Mouse (Mus musculus) heart, postnatal 10 days (tissue): ENCODE measurements around the gene Dnaaf1. TPM values are rescaled to one million over a fixed set of nuclear protein-coding genes. Genes with fewer than 3 reads are reported as not detected.

ENCODE experiments used
- DNase-seq, 2 experiments: peaks; one replicate each; pipeline ENCODE4 v3.0.0; 2021
- intact Hi-C: fragments of 180-260 bp; cut with DNase I; formaldehyde crosslinking; loops from one replicate; pipeline ENCODE4 v1.15.1; 2025
- total RNA-seq, 2 experiments: library from RNA; stranded (reverse); gene quantifications; 2 replicates each; pipeline ENCODE4 v1.2.3; 2021

Dnaaf1 gene
- total RNA-seq, 2 experiments from 2014 or later, result not detected

DNA sequence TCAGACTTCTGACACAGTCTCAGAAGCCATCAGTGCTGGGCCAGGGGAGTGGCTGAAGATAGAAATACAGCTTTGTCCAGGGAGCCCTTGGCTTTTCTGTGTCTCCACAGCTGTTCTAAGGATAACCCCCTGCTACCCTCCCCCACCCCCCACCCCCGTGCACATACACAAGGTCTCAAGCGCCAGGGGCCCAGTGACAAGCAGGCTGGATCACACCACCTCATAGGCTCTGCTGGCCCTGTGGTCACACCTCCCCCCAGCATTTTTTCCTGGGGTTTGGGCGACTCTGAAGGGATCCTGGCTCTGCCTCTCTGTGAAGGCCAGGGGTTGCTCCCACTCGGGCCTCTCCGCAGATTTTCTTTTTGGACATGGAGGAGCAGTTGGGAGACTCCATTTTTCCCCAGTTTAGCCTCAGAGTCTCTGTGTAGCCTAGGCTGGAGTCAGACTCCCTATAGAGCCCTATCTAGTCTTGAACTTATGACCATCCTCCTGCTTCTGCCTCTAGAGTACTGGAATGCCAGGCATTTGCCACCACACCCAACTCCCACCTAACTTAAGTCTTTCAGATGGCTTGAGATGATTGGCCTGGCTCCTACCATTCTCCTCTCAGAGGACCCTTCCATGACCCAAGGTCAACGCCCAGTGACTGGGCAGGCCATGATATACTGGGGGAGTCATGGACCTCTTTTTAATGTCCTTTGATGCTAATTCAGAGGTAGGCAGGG lies 45.2 kb downstream of the Dnaaf1 start:
- DNase-seq, result no peak
- intact Hi-C loops, result no loop called here

DNA sequence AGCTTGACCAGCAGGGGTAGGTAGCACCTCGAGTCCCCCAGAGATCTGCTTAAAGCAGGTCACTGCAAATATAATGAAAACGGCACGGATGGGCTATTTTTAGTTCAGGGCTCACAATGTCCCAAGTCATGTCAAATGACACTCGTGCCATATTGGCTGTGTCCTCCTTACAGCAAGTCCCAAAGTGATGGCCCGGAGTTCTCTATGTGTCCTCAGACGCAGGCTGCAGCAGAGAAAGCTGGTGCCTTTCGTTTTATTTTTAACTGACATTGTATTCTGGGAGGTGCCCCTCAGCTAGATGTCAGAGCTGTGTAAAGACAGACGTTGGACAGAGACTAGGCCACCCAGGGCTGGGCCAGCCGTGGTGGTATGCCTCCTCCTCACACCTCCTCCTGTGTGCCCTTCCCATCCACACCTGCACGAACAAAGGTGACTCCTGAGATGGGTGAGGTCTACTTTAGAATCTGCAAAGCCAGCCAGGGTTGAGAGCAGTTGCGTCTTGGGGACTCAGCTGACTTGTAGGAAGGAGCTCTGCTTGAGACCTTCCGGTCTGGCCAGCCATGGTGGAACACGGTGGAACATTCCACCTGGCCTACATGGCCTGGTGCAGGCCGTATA lies 45.9 kb downstream of the Dnaaf1 start:
- intact Hi-C loops, result no loop called here
- DNase-seq, result peak in 1 of 2 experiments; percentile 10

DNA sequence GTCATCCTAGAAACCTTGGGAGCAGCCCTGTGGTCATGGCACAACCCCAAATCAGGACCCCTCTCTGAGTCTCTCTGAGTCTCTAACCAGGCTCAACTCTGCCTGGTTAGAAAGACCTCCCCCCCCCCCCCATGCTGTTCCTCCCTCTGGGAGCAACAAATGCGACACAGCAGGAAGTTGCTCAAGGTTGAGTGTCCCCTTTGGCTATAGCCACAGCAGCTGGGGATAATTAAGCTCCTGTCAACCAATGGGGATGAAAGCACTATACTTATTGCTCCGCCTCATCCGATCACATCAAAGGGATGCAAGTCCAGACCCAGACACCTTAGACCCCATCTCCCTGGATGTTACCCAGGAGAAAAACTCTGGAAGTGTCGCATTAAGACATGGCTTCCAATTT lies 47.5 kb downstream of the Dnaaf1 start:
- DNase-seq, result no peak
- intact Hi-C loops, result no loop called here

DNA sequence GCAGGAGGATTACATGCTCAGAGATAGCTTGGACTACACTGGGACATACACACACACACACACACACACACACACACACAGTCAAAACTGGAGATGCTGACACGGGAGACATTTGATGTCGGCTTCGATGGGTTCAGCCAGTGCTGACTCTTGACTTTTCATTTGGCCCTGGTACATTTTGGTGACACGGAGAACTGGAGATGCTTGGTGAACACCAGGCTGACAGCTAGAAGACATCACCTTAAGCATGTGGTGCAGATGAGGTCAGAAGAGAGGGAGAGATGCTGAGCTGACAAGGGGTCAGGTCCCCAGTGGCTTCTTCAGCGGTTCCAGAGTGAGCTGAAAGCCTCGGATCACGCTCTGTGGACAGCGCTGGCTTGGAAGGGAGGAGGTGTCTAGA lies 48.0 kb downstream of the Dnaaf1 start:
- intact Hi-C loops, result no loop called here
- no peak for DNase-seq

DNA sequence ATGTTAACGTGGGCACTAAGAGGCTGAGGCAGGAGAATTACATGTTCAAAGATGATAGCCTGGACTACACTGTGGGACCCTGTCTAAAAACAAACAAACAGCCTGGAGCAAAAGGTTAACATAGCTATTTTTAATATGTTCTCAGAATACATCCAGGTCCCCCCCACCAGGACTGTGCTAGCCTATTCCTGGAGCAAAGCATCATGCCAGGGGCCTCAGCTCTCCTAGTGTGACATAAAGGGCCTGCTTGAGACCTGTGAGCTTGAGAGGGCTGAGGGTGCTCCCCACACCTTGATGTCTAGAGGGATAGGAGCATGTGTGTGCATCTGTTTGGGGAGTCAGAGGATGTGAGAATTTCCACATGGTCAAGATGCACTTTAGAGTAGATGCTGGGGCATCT lies 48.7 kb downstream of the Dnaaf1 start:
- no peak for DNase-seq
- intact Hi-C loops, result no loop called here

DNA sequence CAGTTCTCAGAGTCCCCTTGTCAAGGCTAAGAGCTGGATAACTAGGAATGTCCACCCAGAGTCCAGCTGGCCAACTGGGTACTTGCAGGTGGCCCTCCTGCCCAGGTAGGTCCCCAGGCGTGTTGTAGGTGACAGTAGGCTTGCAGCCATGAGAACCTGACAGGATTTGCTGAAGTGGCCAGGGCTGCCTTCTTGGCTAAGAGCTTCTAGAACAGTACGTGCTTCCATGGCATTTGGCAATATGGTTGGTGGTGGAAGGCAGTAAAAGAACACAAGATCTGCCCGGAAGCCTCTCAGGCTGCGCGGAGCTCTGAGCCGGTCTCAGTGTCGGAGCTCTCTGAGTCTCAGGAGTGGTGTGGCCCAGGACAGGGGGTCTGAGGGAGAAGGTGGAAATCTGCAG lies 49.9 kb downstream of the Dnaaf1 start:
- no peak for DNase-seq
- intact Hi-C loops, result no loop called here

DNA sequence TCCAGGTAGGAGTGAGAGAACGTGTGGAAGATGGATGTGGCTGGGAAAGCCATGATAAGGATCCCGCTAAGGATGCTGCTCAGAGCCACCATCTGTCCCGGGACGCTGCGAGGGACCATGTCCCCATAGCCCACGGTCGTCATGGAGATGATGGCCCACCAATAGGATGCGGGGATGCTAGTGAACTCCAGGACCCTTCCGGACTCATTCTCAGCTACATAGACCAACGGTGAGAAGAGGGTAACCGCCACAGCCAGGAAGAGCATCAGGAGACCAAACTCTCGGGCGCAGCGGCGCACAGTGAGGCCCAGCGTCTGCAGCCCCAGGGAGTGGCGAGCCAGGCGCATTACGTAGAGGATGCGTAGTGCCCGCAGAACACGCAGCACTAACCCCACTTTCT lies 50.8 kb downstream of the Dnaaf1 start:
- no peak for DNase-seq
- intact Hi-C loops, result no loop called here

DNA sequence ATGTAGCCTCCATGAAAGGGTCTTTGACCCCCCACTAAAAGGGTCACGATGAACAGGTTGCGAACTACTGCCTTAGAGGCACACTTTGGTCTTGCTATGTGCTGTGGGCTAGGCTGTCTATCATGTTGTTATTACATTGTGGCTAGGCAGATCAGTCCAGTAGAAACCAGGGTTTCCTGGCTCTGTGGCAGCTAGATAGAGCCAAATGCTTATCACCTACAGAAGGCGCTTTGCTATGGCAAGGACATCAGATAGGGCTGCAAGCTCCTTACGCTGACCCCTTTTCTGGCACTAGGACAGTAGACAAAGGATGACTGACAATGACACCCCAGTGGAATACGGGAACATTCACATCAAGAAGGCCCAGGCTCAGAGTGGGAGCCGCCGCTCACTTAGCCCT lies 52.2 kb downstream of the Dnaaf1 start:
- intact Hi-C loops, result no loop called here
- DNase-seq, result no peak

DNA sequence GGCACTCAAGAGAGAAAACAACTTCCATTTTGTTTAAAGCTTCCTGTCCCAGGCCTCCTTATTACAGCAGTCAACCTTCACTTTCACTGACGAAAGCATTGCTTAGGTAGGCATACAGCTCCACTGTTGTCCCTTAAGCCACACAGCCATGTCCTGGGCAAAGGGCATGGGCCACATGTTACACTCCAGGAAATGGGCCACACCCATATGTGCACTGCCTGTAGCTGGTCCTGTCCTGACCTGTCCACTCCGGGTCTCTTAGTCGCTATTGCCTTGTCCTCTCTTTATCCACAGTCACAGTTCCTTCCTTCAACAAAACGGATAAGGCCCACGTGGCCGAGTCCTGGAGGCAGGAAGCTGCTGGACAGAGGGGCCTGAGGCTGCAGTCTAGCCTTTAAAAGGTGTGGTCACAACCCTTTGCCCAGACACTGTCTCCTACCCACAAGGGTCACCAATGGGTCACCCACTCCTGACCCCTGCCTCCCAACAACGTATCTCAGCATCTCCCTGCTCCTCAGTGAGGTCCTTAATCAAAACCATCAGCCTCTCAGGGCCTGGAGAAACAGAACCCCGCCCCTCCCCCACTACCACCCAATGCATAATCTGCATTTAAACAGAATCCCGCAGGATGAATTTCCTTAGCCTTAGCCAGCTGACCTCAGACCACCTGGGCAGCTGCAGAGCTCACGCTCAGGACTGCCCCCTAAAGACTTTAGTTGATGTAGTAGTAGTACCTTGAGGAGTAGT lies 52.8 kb downstream of the Dnaaf1 start:
- DNase-seq, result no peak
- intact Hi-C loops, result no loop called here

DNA sequence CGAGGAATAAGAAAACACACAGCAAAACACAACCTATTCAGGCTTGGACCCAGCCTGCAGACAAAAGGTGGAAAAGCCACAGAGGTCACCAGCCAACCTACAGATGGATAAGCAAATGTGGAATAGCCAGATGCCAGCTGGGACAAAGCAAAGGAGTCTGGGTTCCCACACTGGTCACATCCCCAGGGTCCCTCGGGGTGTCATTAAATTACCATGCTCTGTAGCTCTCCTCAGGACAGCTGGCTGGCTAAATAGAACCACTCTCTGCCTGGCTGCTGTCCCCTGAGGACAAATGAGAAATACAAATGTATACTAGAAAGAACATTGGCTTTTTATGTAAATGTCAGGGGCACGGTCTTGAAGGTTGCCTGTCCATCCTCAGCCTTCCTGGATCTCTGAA lies 55.8 kb downstream of the Dnaaf1 start:
- intact Hi-C loops, result no loop called here
- DNase-seq, result no peak

DNA sequence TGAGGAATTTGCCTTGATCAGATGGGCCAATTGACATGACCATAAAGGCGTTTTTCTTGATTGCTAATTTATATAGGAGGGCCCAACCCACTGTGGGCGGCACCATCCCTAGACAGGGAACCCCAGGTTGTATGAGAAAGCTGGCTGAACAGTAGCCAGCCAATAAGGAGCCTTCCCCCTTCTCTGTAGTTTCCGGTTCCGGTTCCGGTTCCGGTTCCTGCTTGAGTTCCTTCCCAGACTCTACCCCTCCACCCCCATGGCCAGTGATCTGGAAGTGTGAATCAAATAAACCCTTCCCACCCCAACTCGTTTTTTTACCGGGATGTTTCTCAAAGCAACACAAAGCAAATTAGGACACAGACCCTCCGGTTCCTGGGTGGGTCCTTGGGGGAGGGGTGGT lies 57.2 kb downstream of the Dnaaf1 start:
- intact Hi-C loops, result no loop called here
- DNase-seq, result no peak

DNA sequence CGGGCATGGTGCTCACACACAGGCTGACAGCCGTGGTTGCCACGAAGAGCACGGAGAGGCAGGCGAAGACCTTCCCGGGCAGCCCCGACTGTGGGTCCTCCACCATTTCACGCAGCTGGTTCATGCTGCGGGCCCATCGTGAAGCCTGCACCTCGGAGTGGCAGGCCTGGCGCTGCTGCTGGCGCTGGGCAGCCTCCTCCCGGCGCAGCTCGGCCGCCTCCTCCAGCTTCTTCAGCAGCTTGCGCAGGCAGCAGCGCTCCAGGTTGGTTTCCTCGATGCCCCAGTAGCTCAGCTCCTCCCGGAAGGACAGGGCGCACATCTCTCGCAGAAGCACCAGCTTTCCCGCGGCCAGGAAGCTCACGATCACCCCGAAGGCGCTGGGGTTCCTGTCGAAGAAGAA lies 57.9 kb downstream of the Dnaaf1 start:
- no peak for DNase-seq
- intact Hi-C loops, result no loop called here

DNA sequence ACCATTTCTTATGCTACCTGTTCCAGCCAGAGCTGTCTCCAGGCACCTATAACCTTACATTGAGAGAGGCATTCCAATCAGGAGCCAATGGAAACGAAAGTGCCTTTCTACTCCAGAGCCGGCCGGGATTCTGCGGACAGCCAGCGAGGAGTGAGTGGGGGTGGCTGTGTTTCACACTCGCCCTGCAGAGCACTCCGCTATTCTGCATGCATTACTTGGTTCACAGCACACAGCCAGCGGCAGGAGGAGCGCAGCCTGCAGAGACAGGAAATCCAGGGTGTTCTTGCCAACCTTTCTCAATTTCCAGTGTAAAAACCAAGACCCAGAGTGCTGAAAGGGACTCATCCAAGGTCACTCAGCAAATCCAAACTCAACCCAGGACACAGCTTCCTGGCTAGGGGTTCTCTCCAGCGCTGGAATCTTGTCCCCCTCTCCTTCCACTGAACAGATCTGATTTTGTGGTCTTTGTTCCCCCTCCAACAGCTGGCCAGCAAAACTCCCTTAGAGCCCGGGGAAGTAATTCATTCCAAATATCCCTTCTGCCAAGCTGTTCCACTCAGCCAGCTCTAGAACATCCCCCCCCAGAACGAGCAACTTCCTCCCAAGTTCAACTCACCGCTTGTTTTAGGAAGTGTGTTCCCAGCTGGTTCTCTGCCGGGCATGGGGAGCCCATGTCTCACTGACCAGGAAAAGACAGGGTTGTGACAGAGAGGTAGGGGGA lies 59.7 kb downstream of the Dnaaf1 start:
- intact Hi-C loops, result no loop called here
- DNase-seq, result peak in 1 of 2 experiments; percentile 26

DNA sequence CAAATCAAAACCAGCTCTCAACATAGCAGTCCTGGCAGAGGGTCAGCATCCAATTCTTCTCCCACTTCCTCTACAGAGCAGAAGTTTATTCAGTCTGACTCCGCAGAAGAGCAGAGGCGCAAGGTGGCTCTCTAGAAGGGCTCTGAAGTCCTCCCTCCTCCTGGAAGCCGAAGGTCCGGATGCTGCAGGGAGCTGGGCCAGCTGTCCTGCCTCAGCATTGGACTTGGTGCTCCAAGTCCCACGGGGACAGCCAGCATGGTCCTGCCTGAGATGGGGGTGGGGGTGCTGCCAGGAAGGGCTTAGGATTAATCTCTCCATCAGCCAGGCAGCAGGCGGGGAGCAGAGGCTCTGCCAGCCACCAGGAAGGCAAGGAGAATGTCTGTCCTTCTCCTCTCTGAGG lies 60.3 kb downstream of the Dnaaf1 start, which contains the start of gene Kcng4:
Gene Kcng4 (minus strand): TSS at position 303 of the 400 bp plus-strand sequence.
- intact Hi-C loops, result no loop called here
- DNase-seq, result peak; percentile 40 to 48

DNA sequence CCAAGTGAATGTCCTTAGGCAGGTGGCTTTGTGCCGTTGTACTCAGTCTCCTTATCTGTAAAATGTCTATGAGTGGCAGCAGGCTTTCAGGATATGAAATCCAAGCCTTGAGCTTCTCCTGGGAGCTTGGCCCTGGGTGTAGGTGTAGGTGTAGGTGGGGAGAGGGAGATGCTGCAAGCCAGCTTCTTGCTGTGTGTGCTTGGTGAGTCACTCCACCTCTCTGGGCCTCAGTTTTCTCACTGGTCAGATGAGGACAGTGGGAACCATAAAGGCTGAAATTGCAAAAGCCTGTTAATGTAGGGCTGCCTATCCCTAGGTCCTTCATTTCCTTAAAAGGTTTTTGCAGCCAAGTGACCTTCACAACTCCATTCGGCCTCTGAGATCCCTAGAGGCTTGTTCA lies 60.9 kb downstream of the Dnaaf1 start:
- intact Hi-C loops, result no loop called here
- DNase-seq, result no peak

DNA sequence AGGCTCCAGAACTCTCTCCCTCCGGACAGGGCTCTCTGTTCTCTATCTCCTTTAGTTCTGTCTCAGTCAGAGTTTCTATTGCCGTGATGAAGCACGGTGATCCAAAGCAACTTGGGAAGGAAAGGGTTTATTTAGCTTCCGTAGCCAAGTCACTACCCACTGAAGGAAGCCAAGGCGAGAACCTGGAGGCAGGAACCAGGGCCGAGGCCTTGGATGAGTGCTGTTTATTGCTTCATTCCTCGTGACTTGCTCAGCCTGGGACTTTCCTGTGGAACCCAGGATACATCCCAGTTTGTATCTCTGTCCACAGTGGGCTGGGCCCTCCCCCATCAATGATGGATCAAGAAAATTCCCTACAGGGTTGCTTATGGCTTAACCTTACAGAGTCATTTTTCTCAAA lies 61.7 kb downstream of the Dnaaf1 start:
- no peak for DNase-seq
- intact Hi-C loops, result no loop called here

DNA sequence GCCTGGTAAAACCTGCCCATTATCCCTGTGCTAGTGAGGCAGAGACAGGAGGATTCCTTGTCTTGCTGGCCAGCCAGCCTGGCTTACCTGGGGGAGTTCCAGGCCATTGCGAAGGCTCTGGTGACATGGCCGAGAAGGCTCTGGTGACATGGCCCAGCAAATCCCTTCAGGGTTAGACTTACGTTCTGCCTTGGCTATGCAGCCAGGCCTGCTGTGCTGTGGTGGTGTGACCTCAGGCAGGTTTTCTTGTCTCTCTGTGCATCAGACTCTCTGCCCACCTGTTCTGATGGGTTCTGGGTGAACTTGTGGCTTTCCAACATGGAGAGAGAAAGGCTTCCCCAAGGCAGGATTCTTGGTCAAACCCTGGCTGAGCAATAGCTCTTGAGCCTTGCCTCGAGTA lies 62.3 kb downstream of the Dnaaf1 start:
- DNase-seq, result no peak

DNA sequence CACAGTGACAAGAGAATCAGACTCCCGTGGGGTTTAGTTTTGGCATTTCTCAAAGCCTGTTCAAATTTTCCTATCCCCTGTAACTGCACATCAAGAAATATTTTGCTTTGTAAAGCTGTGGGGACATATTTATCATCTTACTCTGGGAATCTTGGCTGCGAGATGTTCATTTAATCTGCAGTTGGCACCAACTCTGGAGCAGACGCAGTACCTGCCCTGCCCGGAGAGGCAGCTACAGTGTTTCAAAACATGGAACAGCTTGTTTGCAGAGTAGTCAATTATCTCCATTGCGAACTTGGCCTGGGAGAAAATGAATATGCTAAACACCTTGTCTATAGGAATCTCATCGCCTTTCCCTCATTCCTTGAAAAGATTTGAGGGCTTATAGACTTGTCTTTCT lies 63.2 kb downstream of the Dnaaf1 start:
- intact Hi-C loops, result no loop called here
- DNase-seq, result no peak

More for the DNA sequence above, 62.3 kb downstream of the Dnaaf1 start:
- intact Hi-C loops, result no loop called here

DNA sequence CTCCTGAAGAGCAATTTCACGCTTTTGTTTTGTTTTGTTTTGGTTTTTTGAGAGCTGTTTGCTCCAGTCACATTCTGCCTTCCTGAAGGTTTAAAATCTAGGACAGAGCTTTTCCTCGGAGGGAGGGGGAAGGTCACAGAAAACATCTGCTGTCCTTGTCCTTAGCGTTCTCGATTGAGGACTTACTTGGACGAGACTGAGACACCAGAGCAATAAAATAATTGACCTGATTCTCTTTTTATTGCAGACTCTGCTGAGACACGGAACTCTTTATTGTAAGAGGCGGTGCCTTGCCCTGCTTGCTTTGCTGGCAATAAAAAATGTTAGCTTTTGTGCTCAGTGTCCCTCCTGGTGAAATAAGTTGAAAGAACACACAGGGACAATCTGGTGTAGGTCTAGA lies 64.8 kb downstream of the Dnaaf1 start:
- intact Hi-C loops, result no loop called here

DNA sequence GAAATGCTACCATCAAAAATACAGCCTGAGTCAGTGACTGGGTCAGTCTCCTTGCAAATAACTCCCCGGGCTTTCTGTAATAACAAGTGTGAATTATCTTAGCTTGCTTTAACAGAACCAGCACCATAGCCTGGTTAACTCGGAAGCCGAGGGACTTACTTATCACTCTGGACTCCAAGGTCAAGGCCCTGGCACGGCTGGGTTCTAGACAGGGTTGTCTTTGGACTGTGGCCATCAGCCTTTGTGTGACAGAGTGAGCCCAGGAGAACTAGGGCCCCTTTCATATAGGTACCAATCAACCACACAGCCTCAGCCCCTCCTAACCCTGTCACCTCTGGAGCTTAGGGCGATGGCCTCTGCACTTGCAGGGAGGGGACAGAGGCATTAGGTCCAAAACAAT lies 66.0 kb downstream of the Dnaaf1 start:
- DNase-seq, result no peak
- intact Hi-C loops, result no loop called here

More for the DNA sequence above, 64.8 kb downstream of the Dnaaf1 start:
- no peak for DNase-seq

DNA sequence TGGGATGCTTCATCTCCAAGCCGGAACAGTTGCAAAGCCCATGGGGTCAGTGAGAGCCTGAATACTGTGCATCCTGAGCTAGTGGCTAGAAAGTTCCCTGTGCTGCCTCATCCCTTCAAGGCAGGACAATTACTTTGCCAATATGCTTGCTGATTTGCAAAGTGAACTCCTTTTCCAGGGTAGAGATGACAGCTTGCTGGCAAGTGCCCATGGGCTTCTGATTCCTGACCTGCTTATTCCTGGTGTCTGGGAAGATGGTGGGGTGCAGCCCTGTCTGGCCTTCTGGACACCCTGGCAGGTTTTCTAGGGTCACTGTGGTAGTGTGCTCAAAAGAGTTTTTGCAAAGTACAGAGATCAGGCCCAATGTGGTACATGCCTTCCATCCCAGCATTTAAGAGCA lies 67.9 kb downstream of the Dnaaf1 start:
- intact Hi-C loops, result no loop called here
- DNase-seq, result no peak
